Mouse (Mus musculus): ENCODE data around the gene Chkb. TPM values are rescaled to one million over a fixed set of nuclear protein-coding genes. Genes with fewer than 3 reads are reported as not detected.
A peak's percentile ranks its signal among the peaks of the same experiment; 100 is the strongest.

The Chkb gene
- 62.6 and 70.8 TPM in 2 replicates for polyA plus RNA-seq (2015; fragmentation: Nextera tagmentation; extraction: Ambion mirVana)

DNA sequence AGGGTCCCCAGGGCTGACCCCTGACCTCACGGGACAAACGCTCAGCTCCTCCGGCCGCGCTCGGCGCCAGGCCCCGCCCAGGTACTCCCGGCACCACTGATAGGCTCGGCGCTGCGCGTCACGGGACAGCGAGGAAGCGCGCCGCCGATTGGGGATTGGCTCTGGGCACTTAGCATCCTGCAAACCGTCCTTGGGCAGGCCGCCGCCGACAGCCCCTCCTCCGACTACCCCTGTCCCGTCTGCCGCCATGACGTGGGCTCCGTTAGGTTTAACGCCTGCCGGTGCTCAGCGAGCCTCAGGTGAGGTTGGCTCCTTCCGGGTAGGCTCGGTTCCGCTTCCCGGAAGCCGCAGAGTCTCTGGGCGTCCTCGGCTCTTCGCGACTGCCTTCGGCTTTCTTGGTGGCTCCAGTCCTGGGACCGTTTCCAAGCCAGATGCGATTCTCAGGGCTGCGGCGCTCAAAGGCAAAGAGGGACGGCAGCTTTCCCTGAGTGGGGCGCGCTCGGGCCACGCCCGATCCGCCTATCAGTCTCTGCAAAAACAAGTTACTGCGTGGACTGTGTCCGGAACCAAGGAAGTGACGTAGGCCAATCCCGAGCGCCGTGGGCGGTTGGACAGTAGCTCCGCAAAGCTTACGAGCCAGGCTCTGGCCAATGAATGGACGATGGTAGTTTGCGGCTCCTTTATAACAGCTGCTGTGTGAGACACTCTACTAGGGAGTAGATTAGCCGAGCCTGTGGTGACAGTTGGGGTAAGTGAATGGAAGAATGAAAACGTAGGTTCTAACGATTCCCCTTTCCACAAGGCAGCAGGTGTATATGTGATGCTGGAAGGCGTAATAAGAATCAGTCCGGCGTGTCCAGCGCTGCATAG is at the start of gene Chkb, which contains the start of the genes C730034F03Rik and Gm44502:
Chkb (minus strand) TSS at position 557 of the 870 bp plus-strand sequence.
C730034F03Rik (plus strand) TSS at position 238 of the 870 bp plus-strand sequence.
Gm44502 (minus strand) TSS at position 345 of the 870 bp plus-strand sequence.
- peak; percentile 93 for DNase-seq (ENCODE audit: low spot score)

DNA sequence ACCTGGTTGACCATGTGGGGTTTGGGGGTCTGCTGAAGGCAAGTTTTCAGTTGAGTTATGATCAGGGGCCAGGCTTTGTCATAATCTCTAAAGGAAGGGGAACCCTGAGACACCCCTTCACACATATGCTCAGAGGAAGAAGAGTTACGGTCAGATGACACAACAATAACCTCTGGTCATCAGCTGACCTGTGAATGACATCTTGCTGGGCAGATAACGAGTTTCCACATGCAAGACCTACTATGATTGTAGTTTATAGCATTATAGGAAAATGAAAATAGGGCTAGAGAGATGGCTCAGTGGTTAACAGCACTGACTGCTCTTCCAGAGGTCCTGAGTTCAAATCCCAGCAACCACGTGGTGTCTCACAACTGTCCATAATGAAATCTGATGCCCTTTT is 48.9 kb upstream of the Chkb start:
- no peak for DNase-seq (ENCODE audit: low spot score)

DNA sequence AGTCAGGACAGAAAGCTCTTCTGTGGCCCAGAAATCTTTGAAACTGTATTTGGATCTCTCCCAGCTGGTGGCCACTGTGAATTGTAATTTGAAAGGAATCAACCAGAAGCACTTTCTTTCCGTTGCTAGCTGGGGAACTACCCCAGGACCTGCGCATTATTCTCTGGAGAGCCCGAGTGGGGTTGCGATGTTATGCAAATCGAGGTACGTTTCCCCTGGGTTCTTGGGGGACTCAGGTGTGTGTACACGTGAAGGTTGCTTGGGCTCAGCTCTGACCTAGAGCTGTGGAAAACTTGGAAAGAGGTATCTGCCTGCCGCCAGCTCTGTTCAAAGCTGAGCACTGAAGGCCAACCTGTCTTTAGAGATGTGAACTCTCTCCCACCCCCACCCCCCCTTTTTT is 48.1 kb upstream of the Chkb start:
- no peak for DNase-seq (ENCODE audit: low spot score)

DNA sequence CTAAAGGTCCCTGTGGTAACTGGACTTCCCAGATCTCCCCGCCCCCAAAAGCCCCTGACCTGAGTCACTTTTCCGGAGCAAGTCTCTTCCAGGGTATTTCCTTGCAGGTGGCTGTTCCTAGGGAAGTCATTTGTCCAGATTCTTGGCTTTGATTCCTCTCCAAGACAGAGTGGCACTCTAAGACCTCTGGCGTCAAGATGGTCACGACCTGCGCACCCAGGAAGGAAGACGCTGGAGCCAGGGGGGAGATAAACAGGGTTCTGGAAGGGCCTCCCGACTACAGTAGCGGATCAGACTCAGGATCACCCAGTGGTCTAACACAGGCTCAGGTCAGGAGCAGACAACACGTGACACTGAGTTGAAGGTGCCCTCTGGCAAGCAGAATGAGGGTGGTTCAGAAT is 47.4 kb upstream of the Chkb start, which contains the start of gene Arsa:
Arsa (minus strand) TSS at position 335 of the 401 bp plus-strand sequence.
- no peak for DNase-seq (ENCODE audit: low spot score)

DNA sequence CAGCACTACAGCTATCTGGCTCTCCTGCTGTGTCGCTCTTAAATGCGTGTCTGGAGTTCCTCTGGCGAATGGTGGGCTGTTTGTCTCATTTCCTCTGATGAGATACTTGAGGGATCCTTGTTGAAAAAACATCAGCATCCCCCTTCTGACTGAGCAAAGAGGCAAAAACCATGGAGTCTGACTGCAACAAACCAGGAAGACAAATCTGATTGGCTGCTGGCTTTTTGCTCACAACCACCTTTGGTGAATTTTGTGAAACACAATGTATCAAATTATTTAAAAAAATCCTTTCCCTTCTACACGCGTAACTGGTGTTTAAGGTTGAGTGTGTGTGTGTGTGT is 46.7 kb upstream of the Chkb start:
- peak; percentile 53 for DNase-seq (ENCODE audit: low spot score)

DNA sequence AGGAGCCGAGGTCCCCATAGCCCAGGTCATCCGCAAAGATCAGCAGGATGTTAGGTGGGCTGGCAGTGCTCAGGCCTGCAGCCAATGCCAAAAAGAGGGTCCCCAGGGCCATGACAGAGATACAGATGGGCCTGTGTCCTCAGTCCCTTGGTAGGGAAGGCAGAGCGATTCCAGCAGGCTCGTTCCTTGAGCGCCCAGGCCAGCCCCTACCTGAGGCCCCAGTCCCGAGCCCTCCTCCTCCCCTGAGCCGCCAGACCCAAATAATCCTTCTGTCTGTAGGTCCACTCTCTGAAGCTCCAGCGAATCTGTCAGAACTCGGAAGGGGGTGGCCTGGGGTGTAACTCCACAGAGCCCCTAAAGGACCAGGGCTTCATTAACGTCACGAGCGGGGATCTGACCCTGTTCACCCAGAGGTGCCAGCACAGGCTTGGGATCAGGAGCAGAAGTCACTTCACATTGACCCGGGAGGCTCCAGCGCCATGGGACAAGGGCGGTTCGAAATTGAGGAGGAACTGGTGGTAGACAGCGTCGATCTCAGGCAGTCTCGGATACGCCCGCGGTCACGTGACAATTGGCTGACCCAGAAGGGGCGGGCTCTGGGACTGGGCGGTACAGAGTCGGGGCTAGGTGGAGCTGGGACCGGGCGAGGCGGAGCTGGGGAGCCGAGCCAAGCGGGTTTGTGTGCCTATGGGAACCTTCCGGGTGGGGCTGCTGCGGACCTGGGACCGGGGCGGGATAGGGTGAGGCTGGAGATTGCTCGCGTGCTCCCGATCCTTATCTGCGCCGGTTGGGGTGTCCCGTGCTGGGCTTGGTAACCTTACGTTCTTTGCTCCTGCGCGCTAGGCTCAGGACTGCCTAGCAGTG is 46.1 kb upstream of the Chkb start:
- DNase-seq (ENCODE audit: low spot score) = peak; percentile 89

DNA sequence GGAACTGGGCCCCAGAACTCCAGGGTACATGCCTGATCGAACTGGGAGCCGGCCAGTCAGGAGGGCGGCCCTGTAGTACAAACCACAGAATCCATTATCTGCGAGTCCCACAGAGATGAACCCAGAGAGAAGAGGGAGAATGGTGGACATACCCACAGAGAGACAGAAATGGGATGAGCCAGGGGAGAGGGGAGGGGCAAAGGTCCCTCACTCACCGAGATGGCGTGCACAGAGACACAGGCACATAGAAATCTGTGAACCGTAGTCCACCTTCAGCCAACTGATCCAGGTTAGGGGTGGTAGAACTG is 45.5 kb upstream of the Chkb start:
- DNase-seq (ENCODE audit: low spot score) = no peak

DNA sequence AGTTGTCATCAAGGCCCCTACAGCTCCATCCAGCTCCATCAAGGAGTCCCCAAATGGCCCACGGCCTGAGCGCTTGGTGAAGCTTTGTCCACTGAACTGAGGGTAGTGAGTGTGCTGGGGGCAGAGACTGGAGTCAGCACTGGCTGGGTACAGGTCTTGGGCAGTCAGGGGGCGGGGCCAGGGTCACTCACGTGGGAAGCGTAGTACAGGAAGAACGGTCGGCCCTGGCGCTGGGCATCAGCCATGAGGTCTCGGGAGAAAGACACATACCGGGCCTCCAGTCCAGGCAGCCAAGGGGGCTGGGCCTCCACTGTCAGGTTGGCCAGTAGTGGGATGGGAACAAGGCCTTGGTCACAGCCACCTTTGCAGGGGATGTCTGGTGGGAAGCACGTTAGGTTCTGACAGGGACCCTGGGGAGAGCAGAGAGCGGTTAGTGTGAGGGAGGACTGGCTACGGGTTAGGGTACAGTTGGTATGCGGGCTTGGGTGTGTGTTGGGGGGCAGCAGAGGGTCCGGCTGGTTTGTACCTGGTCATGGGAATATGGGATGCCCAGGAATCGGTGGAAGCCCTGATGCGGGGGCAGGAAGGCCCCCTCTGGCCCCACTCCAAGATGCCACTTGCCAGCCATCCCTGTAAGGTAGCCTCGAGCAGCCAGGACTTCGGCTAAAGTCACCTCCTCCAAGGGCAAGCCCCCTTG is 45.0 kb upstream of the Chkb start:
- no peak for DNase-seq (ENCODE audit: low spot score)

DNA sequence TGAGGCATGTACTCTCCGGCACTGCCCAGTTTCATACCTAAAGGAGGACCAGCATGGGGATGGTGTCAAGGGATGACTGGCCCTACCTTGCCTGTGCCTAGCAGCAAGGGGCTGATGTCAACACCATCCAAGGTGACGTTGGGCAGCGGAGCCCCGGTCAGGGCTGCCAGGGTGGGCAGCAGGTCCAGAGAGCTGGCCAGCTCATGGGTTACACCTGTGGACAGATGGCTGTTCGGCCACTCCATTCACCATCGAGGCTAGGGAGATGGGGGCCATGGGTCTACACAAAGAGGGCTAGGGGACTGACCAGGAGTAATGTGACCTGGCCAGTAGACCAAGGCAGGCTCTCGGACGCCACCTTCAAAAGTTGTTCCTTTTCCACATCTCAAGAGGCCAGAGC is 44.2 kb upstream of the Chkb start:
- DNase-seq (ENCODE audit: low spot score) = no peak

DNA sequence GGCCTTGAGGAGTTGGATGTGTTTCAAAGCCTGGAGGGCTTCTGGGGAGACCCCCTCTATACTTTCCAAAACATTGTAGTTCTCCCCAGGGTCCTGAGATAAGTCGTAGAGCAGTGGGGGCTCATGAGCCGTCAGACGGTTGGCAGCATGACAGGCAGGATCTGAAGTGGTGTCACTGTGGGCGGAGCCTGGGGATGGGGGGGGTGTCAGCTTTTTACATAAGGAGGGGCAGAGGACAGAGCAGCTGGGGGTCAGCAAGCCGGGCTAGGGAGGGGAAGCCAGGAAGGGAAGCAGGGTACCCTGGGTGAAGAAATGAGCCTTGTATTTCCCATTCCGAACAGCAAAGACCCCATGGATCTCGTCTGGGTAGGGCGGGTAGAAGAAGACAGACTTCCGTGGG is 43.7 kb upstream of the Chkb start:
- no peak for DNase-seq (ENCODE audit: low spot score)

DNA sequence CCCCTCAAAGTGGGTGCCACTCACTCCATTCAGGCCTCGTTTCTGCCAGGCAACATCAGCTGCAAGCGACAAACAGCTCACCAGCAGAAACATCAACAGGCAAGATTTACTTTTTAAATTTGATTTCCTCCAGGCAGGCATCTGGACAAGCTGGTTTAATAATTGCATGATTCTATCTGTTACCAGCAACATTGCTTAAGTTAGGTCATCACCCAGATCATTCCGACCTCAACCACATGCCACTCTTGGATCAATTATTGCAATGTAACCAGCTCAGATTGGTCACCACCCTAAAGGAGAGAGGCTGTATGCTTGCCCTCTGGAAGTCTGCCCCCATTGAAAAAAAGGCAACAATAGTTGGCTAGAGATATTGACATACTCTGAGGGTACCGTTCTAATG is 41.8 kb upstream of the Chkb start:
- DNase-seq (ENCODE audit: low spot score) = no peak

DNA sequence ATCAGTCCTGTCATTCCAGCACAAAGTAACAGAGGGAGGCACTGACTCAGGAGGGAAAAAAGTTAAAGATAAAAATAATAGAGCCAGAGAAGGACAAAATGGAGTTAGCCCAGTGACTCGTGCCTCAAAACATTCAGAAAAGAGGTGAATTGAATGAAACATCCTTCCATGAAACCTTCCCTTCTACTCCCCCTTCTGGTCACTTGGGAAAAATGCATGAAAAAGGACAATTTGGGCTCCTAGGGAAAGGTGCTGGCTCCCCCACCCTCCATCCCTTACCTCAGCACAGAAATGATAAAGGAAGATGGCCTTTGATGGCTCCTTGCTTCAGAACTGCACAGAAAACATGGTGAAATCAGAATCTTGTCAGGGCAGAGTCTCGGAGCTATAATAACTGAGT is 38.9 kb upstream of the Chkb start:
- peak; percentile 14 for DNase-seq (ENCODE audit: low spot score)

DNA sequence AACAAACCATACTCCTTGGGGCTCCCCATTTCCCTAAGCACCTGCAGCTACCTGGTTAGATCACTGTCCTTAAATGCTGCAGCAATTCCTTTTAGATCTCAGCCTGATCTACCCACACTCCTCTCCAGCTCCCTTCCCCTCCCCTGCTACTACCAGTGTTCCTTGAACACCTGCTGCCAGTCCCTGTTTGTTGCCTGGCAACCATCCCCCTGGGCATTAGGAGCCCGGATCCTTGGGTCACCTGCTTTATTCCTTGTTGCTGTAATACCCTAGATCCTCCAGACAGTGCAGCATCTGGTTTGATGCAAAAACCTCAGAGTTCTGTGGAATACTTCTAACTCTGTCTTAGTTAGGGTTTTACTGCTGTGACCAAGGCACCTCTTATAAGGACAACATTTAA is 35.3 kb upstream of the Chkb start:
- DNase-seq (ENCODE audit: low spot score) = no peak

DNA sequence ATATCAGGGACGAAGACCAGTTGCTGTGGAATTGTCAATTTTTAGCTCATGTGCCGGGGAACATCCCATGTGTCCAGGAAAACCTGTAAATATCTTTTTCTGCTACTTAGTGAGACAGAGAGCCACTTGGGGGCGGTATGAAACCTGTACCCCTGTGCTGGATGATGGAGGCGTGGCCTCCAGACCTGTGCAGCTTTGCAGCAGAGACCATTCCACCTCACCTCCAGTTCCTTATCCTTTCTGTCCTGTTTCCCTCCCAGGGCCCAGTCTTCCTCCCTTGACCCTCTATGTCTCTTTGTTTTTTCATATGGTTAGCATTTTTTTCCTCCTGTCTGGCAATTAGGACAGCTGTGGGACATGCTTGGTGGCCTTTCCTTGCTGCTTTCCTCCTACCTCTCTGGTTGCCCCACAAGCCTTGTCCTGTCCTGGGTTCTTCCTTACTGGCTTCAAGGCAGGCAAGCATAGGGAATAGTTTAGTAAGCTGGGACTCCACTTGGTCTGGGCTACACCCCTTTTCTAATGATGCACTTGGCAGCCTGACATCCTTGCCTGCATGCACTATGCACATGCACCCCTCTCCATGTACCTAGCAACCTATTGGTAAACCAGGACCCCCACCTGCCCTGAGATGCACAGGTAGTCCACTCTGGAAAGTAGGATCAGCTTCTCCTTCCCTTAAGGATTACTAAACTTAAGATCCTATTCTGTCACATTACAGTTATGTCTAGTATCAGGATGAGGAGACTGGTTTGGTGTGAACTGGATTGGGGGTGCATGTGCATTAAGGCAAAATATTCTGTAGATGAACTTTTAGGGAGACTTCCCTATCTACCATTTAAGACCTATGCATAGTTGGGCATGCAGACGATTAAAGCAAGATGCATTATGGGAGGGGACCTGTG is 33.9 kb upstream of the Chkb start:
- DNase-seq (ENCODE audit: low spot score) = no peak

DNA sequence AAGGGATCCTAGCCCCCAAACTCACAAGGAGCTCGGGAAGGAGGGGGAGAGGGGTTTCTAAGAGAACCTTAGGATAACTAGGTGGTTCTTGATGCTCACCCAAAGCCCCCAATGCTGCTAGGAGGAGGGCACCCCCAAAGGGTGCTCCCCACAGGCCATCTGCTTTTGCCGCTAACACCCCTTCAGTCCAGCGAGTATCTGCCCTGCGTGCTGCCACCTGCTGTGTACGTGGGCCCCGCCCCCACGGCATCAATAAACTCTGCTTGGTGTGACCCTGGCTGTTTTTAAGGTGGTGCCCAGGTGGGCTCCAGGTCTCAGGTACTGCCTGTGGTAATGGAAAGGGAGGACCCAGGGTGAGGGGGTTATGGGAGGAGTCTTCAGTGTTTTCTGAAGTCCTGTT is 32.5 kb upstream of the Chkb start:
- DNase-seq (ENCODE audit: low spot score) = no peak

DNA sequence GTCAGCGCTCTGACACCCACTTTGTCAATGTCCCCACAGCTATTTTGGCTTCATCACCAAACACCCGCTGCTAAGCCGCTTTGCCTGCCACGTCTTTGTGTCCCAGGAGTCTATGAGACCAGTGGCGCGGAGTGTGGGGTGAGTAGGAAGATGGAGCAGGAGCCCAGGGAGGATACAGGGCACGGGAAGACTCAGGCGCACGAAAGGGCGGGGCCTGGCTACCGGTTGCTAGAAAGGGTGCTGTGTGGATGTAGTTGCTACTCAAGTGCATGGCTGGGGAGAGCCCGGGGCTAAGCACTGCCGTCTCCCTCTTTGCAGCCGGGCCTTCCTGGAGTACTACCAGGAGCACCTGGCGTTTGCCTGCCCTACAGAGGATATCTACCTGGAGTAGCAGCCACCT is 31.6 kb upstream of the Chkb start:
- DNase-seq (ENCODE audit: low spot score) = no peak

DNA sequence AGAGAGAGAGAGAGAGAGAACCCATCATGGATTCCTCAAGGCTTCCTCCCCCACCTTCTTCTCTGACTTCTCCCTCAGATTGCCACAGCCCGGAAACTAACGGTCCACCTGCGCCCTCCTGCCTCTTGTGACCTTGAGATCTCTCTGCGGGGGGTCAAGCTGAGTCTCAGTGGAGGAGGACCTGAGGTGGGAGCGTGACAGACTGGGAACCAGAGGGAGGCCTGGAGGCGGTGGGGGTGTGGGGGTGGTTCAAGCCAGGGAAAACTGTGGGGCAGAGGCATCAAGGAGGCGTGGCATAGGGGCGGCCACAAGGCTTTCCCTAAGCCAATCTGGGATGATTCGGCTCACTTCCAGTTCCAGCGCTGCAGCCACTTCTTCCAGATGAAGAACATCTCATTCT is 30.6 kb upstream of the Chkb start:
- no peak for DNase-seq (ENCODE audit: low spot score)

DNA sequence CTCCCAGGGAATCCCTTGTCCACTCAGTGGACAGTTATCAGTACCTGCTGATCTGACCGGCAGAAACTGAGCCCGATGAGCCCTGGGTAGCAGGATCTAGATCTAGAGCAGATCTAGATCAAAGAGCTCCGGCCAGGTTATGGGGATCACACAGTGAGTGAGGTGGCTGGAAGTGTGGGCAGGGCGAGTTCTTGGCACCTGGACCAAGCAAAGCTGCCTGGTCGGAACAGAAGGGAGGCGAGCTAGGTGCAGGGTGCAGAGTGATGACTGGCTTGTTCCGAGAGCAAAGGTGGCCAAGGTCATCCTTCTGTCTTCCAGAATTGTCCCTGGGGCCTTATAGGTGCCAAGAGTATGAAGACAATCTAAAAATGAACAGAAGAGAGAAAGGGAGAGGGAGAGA is 30.1 kb upstream of the Chkb start:
- no peak for DNase-seq (ENCODE audit: low spot score)

DNA sequence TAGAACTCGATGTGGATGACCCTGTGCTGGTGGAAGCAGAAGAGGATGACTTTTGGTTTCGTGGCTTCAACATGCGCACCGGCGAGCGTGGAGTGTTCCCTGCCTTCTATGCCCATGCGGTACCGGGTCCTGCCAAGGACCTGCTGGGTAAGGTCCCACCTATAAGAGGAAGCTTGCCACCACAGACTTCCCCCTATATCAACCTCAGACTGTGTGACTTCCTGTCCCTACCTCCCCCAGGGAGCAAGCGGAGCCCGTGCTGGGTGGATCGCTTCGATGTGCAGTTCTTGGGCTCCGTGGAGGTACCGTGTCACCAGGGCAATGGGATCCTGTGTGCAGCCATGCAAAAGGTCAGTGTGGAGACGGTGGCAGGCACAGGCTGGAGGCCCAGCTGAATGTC is 29.2 kb upstream of the Chkb start:
- peak; percentile 13 for DNase-seq (ENCODE audit: low spot score)

DNA sequence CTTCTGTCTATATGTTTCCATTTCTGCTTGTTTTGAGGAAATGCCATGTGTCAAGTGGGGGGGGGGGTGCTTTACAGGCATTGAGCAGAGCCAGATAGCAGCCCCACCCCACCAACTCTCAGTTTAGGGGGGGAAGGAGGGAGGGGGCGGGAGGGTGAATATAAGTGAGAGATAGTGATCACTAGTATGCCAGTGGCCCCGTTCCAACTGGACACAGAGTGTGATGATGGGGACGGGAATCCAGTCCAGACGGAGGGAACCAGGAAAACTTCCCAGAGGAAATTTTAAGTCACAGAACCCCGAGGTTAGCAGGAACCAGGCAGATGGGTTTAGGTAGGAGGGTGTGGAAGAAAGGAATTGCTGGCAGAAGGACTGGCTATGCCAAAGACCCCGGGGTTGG is 25.9 kb upstream of the Chkb start:
- no peak for DNase-seq (ENCODE audit: low spot score)

DNA sequence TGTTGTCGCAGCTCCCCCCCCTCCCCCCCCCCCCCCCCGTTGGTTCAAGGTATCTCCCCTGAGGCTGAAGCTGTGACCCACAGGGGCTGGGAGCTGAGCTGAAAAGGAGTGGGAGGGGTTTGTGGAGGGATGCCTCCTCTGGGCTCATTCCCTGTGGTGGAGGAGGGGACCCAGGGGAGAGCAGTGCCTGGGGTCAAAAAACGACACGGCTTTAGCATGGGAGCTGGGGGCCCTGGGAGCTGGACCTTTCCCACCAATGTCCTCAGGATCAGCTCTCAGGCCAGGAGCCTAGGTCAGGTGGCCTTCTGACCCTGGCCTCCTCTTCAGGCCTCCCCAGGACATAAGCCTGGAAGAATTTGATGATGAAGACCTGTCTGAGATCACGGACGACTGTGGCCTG is 25.1 kb upstream of the Chkb start:
- DNase-seq (ENCODE audit: low spot score) = no peak
